Mouse (Mus musculus): ENCODE results near the gene Myo1d. TPM values are rescaled to one million over a fixed set of nuclear protein-coding genes. Genes with fewer than 3 reads are reported as not detected.

The Myo1d gene
- polyA plus RNA-seq, 1 experiment from 2014 or later, result 11.3 TPM

- Histone ChIP-seq H3K27me3 (replicated peaks) (no peaks in the 10 kb centered on the region), H3K27ac (ENCODE audit: poor library complexity, severe bottlenecking) (no peak overlapping the region), H3K36me3 (no peaks in the 10 kb centered on the region), H3K9me3 (replicated peaks) (no peaks in the 10 kb centered on the region), H3K4me3 (no peak overlapping the region), H3K4me1 (replicated peaks) (no peaks in the 10 kb centered on the region), H3K4me2 (no peak overlapping the region), H3K9ac (no peak overlapping the region)
- ATAC-seq (ENCODE audit: insufficient number of reproducible peaks, low FRiP score), result no peak
- 45% methylated on average over 7 of the region's 7 CpGs for WGBS
Measured at GRCm38 (mm10) chr11:80673013-80673412, 106.8 kb downstream of the Myo1d start.

GRCm38 (mm10) chr11:80670391-80670790 lies 109.4 kb downstream of the Myo1d start:
- H3K36me3 ChIP-seq, result no peaks in the 10 kb centered on the region
- no peak overlapping the region for H3K9ac ChIP-seq
- WGBS, result 24% methylated on average over 1 of the region's 1 CpGs
- no peaks in the 10 kb centered on the region for H3K4me1 ChIP-seq (replicated peaks)
- no peaks in the 10 kb centered on the region for H3K9me3 ChIP-seq (replicated peaks)
- H3K27me3 ChIP-seq (replicated peaks), result no peaks in the 10 kb centered on the region
- ATAC-seq (ENCODE audit: insufficient number of reproducible peaks, low FRiP score), result no peak
- no peak overlapping the region for H3K4me2 ChIP-seq
- no peak overlapping the region for H3K27ac ChIP-seq (ENCODE audit: poor library complexity, severe bottlenecking)
- H3K4me3 ChIP-seq, result no peak overlapping the region

GRCm38 (mm10) chr11:80669934-80670333 lies 109.9 kb downstream of the Myo1d start:
- whole genome bisulfite sequencing, result 65% methylated on average over 4 of the region's 4 CpGs
- no peak for ATAC-seq (ENCODE audit: insufficient number of reproducible peaks, low FRiP score)
- no peaks in the 10 kb centered on the region for H3K9me3 ChIP-seq (replicated peaks)
- no peak overlapping the region for H3K4me2 ChIP-seq
- no peak overlapping the region for H3K27ac ChIP-seq (ENCODE audit: poor library complexity, severe bottlenecking)
- no peak overlapping the region for H3K9ac ChIP-seq
- no peaks in the 10 kb centered on the region for H3K4me1 ChIP-seq (replicated peaks)
- H3K27me3 ChIP-seq (replicated peaks), result no peaks in the 10 kb centered on the region
- H3K36me3 ChIP-seq, result no peaks in the 10 kb centered on the region
- H3K4me3 ChIP-seq, result no peak overlapping the region

GRCm38 (mm10) chr11:80666211-80666610 lies 113.6 kb downstream of the Myo1d start:
- no peaks in the 10 kb centered on the region for H3K9me3 ChIP-seq (replicated peaks)
- no peak overlapping the region for H3K4me3 ChIP-seq
- ATAC-seq (ENCODE audit: insufficient number of reproducible peaks, low FRiP score), result no peak
- no peak overlapping the region for H3K4me2 ChIP-seq
- 87% methylated on average over 8 of the region's 8 CpGs for WGBS
- H3K27ac ChIP-seq (ENCODE audit: poor library complexity, severe bottlenecking), result no peak overlapping the region
- no peaks in the 10 kb centered on the region for H3K27me3 ChIP-seq (replicated peaks)
- no peak overlapping the region for H3K9ac ChIP-seq
- no peaks in the 10 kb centered on the region for H3K36me3 ChIP-seq
- H3K4me1 ChIP-seq (replicated peaks), result no peaks in the 10 kb centered on the region

GRCm38 (mm10) chr11:80664261-80664660 lies 115.6 kb downstream of the Myo1d start:
- no peak overlapping the region for H3K4me3 ChIP-seq
- 78% methylated on average over 3 of the region's 3 CpGs for WGBS
- H3K4me2 ChIP-seq, result no peak overlapping the region
- no peaks in the 10 kb centered on the region for H3K4me1 ChIP-seq (replicated peaks)
- no peak overlapping the region for H3K27ac ChIP-seq (ENCODE audit: poor library complexity, severe bottlenecking)
- no peak overlapping the region for H3K9ac ChIP-seq
- ATAC-seq (ENCODE audit: insufficient number of reproducible peaks, low FRiP score), result no peak
- H3K27me3 ChIP-seq (replicated peaks), result no peaks in the 10 kb centered on the region
- H3K36me3 ChIP-seq, result no peaks in the 10 kb centered on the region
- H3K9me3 ChIP-seq (replicated peaks), result no peaks in the 10 kb centered on the region

GRCm38 (mm10) chr11:80645111-80645510 lies 134.7 kb downstream of the Myo1d start:
- Histone ChIP-seq H3K36me3 (no peaks in the 10 kb centered on the region), H3K9ac (no peak overlapping the region), H3K27me3 (replicated peaks) (no peaks in the 10 kb centered on the region), H3K4me1 (replicated peaks) (no peaks in the 10 kb centered on the region), H3K9me3 (replicated peaks) (no peaks in the 10 kb centered on the region), H3K27ac (ENCODE audit: poor library complexity, severe bottlenecking) (no peak overlapping the region), H3K4me3 (no peak overlapping the region), H3K4me2 (no peak overlapping the region)
- no peak for ATAC-seq (ENCODE audit: insufficient number of reproducible peaks, low FRiP score)
- 86% methylated on average over 5 of the region's 5 CpGs for WGBS

GRCm38 (mm10) chr11:80628992-80629865 lies 150.6 kb downstream of the Myo1d start:
- ATAC-seq (ENCODE audit: insufficient number of reproducible peaks, low FRiP score), result no peak
- Histone ChIP-seq H3K4me1 (replicated peaks) (peaks cover 12% of the 10 kb centered on the region), H3K9ac (no peak overlapping the region)

GRCm38 (mm10) chr11:80628581-80628980 lies 151.2 kb downstream of the Myo1d start:
- Histone ChIP-seq H3K9ac (no peak overlapping the region), H3K4me2 (no peak overlapping the region), H3K36me3 (no peaks in the 10 kb centered on the region), H3K4me3 (no peak overlapping the region), H3K9me3 (replicated peaks) (no peaks in the 10 kb centered on the region), H3K27me3 (replicated peaks) (no peaks in the 10 kb centered on the region), H3K4me1 (replicated peaks) (peaks cover 12% of the 10 kb centered on the region), H3K27ac (ENCODE audit: poor library complexity, severe bottlenecking) (no peak overlapping the region)
- ATAC-seq (ENCODE audit: insufficient number of reproducible peaks, low FRiP score), result no peak
- WGBS, result 69% methylated on average over 4 of the region's 4 CpGs

More at GRCm38 (mm10) chr11:80628992-80629865, 150.6 kb downstream of the Myo1d start:
- no peak overlapping the region for H3K27ac ChIP-seq (ENCODE audit: poor library complexity, severe bottlenecking)
- no peaks in the 10 kb centered on the region for H3K36me3 ChIP-seq
- no peak overlapping the region for H3K4me2 ChIP-seq
- no peak overlapping the region for H3K4me3 ChIP-seq
- 83% methylated on average over 10 of the region's 10 CpGs for WGBS
- no peaks in the 10 kb centered on the region for H3K9me3 ChIP-seq (replicated peaks)
- no peaks in the 10 kb centered on the region for H3K27me3 ChIP-seq (replicated peaks)

GRCm38 (mm10) chr11:80623038-80623380 lies 156.8 kb downstream of the Myo1d start:
- no peak for ATAC-seq (ENCODE audit: insufficient number of reproducible peaks, low FRiP score)
- Histone ChIP-seq H3K36me3 (no peaks in the 10 kb centered on the region), H3K4me1 (replicated peaks) (peaks cover 6% of the 10 kb centered on the region), H3K9me3 (replicated peaks) (no peaks in the 10 kb centered on the region), H3K9ac (no peak overlapping the region), H3K27ac (ENCODE audit: poor library complexity, severe bottlenecking) (no peak overlapping the region), H3K4me2 (no peak overlapping the region), H3K4me3 (no peak overlapping the region), H3K27me3 (replicated peaks) (no peaks in the 10 kb centered on the region)
- WGBS, result 48% methylated on average over 7 of the region's 7 CpGs

- Histone ChIP-seq H3K4me1 (replicated peaks) (no peaks in the 10 kb centered on the region; the same call in 1 of the 2 replicates), H3K9ac (no peak overlapping the region), H3K4me3 (no peak overlapping the region), H3K4me2 (no peak overlapping the region), H3K27me3 (replicated peaks) (no peaks in the 10 kb centered on the region), H3K36me3 (no peaks in the 10 kb centered on the region), H3K9me3 (replicated peaks) (no peaks in the 10 kb centered on the region), H3K27ac (ENCODE audit: poor library complexity, severe bottlenecking) (no peak overlapping the region)
- 39% methylated on average over 11 of the region's 11 CpGs for WGBS
- ATAC-seq (ENCODE audit: insufficient number of reproducible peaks, low FRiP score), result no peak
Measured at GRCm38 (mm10) chr11:80622233-80623037, 157.4 kb downstream of the Myo1d start.

- Histone ChIP-seq H3K27me3 (replicated peaks) (no peaks in the 10 kb centered on the region), H3K4me1 (replicated peaks) (no peaks in the 10 kb centered on the region), H3K9ac (no peak overlapping the region), H3K4me3 (no peak overlapping the region), H3K4me2 (no peak overlapping the region), H3K27ac (ENCODE audit: poor library complexity, severe bottlenecking) (no peak overlapping the region), H3K36me3 (no peaks in the 10 kb centered on the region), H3K9me3 (replicated peaks) (no peaks in the 10 kb centered on the region)
- ATAC-seq (ENCODE audit: insufficient number of reproducible peaks, low FRiP score), result no peak
- 51% methylated on average over 6 of the region's 6 CpGs for WGBS
Measured at GRCm38 (mm10) chr11:80614949-80615725, 164.7 kb downstream of the Myo1d start.
